Mouse (Mus musculus) small intestine, adult 2 months (tissue): ENCODE results near the gene Nudt19. TPM values are rescaled to one million over a fixed set of nuclear protein-coding genes. Genes with fewer than 3 reads are reported as not detected.

ENCODE experiments used
- H3K27ac ChIP-seq: fragments of 200-500 bp; 2 replicates; pipeline ENCODE4 v1.5.1; 2012; ENCODE audit warnings: low read depth, low read length, control low read depth, inconsistent platforms; ENCODE audit not compliant: insufficient read depth
- H3K27me3 ChIP-seq: fragments of 200-500 bp; 2 replicates; pipeline ENCODE4 v1.6.1; 2012; ENCODE audit warnings: mild to moderate bottlenecking, moderate library complexity, low read length, inconsistent platforms; ENCODE audit not compliant: control insufficient read depth, insufficient read depth
- H3K36me3 ChIP-seq: fragments of 200-500 bp; 2 replicates; pipeline ENCODE4 v1.6.1; 2012; ENCODE audit warnings: mild to moderate bottlenecking, low read length, control low read depth, inconsistent platforms; ENCODE audit not compliant: control insufficient read depth, insufficient read depth
- H3K4me1 ChIP-seq: fragments of 200-500 bp; 2 replicates; pipeline ENCODE4 v1.6.1; 2012; ENCODE audit warnings: low read length, inconsistent platforms, mixed read lengths; ENCODE audit not compliant: control insufficient read depth, insufficient read depth, insufficient read length
- H3K4me3 ChIP-seq: fragments of 200-500 bp; 2 replicates; pipeline ENCODE4 v1.5.1; 2012; ENCODE audit warnings: low read depth, mild to moderate bottlenecking, control low read depth, inconsistent platforms, low read length, moderate library complexity
- CTCF ChIP-seq: fragments of 200-500 bp; IDR thresholded peaks from 2 replicates; pipeline ENCODE4 v1.5.1; 2012; ENCODE audit warnings: low read depth, mild to moderate bottlenecking, control low read depth, inconsistent platforms, low read length, moderate library complexity, mixed read lengths; ENCODE audit not compliant: insufficient replicate concordance, insufficient read length; ENCODE audit errors: extremely low read depth
- POLR2A ChIP-seq: fragments of 200-500 bp; IDR thresholded peaks from 2 replicates; pipeline ENCODE4 v1.6.1; 2012; ENCODE audit warnings: low read depth, mild to moderate bottlenecking, control low read depth, inconsistent platforms, low read length, moderate library complexity
- WGBS: fragments of 180-500 bp; shearing (Covaris S2); methylation state at CpG from one replicate; pipeline ENCODE4 v1.1.7; 2018; 5-methylcytosine and 5-hydroxymethylcytosine counted together
- polyA plus RNA-seq: library from polyadenylated mRNA; depleted of rRNA; stranded (reverse); fragments of >200 nt; gene quantifications from 2 replicates; pipeline ENCODE4 v1.2.3, GENCODE M21; 2012; rRNA removed

Gene Nudt19
- polyA plus RNA-seq, result 51.8 and 60.5 TPM in 2 replicates

DNA sequence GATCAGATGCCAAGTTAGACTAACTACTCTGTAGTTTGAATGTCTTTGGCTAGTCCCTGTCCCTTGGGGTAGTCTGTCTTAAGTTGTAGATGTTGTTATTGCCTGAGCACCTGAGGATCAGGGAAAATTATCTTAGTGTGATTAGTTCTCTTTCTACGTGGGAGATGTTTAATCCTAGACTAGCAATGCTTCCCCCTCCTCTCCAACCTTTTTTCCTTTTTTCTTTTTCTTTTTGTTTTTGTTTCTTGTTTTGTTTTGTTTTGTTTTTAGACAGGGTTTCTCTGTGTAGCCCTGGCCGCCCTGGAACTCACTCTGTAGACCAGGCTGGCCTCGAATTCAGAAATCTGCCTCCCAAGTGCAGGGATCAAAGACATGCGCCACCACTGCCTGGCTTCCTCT is at the start of gene Nudt19:
Gene Nudt19, minus strand, starts transcription at position 100 of the 399 bp plus-strand sequence.
- peak within 1 kb of the TSS; percentile 96 for H3K27ac ChIP-seq
- H3K4me1 ChIP-seq, result peaks cover 20% of the 10 kb centered on the region
- H3K36me3 ChIP-seq, result 0 out of 2 replicates have a peak, but pooled peaks cover 2% of the 10 kb centered on the region
- TF ChIP-seq POLR2A (no peak), CTCF (no peak)
- 36% methylated on average over 4 of the region's 4 CpGs for WGBS
- peak within 1 kb of the TSS; percentile 72 for H3K4me3 ChIP-seq
- no peaks in the 10 kb centered on the region for H3K27me3 ChIP-seq

DNA sequence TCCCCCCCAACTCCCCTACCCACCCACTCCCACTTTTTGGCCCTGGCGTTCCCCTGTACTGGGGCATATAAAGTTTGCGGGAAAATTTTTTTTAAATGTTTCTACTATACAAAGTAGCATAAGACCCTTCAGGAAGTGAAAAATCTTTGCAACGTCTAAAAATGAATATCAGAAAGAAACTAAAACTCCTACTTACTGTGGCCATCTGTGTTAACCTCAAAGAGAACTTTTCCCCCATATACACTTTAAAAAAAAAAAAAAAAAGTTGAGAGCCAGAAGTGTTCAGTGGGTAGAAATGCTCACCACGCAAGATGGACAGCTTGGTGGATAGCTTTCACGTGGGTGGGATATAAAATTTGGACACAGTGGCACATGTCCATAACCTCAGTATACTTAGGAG is 46.7 kb upstream of the Nudt19 start:
- H3K4me3 ChIP-seq, result no peak overlapping the region
- H3K27ac ChIP-seq, result no peak overlapping the region
- no peaks in the 10 kb centered on the region for H3K4me1 ChIP-seq
- no peak for TF ChIP-seq POLR2A
- TF ChIP-seq CTCF, result no peak
- no peaks in the 10 kb centered on the region for H3K27me3 ChIP-seq
- WGBS, result 93% methylated on average over 5 of the region's 5 CpGs
- peaks cover 13% of the 10 kb centered on the region for H3K36me3 ChIP-seq

DNA sequence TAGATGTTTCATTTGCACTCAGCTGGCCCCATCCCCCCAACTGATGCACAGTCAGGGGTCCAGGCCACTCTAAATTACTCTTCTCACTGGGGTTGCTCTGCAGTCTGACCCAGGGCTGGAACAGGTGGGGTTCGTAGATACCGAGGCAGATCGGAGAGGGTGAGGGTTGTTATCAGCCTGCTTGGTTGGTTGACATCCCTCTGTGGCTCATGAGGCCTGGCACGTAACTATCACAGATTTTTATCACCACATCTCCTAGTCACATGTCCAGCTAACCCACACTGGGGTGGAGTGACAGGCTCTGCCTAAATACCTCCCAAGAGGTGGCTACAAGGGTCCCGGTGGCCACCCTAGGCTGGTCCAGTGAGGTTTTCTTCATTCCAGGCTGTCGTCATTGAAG is 45.0 kb upstream of the Nudt19 start:
- TF ChIP-seq POLR2A, result no peak
- no peak for TF ChIP-seq CTCF
- H3K4me1 ChIP-seq, result no peaks in the 10 kb centered on the region
- no peak overlapping the region for H3K27ac ChIP-seq
- 89% methylated on average over 6 of the region's 6 CpGs for WGBS
- no peak overlapping the region for H3K4me3 ChIP-seq
- H3K27me3 ChIP-seq, result no peaks in the 10 kb centered on the region
- peaks cover 9% of the 10 kb centered on the region for H3K36me3 ChIP-seq

DNA sequence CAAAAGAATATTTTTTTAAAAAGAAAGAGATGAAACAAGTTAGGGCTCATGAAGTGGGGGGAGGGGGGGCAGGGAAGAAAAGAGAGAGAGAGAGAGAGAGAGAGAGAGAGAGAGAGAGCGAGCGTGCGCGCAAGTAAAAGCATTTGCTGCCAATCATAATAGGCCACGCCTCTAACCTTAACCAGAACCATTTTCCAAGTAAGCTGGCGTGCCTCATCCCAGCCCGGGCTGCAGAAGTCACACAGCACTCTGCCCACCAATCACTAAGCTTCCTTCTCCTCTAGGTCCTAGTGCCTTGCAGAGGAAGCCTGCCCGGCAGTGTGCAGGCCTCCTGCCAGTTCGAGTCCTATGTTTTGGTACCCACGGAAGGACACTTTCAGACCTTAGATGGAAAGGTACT is 43.9 kb upstream of the Nudt19 start:
- 91% methylated on average over 10 of the region's 10 CpGs for WGBS
- TF ChIP-seq CTCF (no peak), POLR2A (no peak)
- Histone ChIP-seq H3K27me3 (no peaks in the 10 kb centered on the region), H3K27ac (no peak overlapping the region), H3K4me1 (no peaks in the 10 kb centered on the region), H3K36me3 (peaks cover 10% of the 10 kb centered on the region), H3K4me3 (no peak overlapping the region)

DNA sequence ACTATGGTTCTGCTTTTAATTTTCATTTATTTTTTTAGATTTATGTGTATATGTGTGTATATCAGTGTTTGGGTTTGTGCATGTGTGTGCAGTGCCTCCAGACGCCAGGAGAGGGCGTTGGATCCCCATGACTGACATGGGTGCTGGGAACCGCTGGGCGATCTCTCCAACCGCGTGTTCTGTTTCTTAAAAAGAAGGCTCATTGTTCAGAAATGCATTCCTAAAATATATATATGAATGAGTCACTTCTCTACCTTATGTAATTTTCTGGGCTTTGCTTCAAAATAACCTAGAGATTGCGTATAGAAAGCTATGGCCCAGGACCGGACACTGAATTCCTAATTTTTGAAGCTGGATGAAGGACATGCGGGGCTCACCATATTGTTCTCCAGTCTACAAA is 43.4 kb upstream of the Nudt19 start:
- TF ChIP-seq POLR2A, result no peak
- Histone ChIP-seq H3K36me3 (peaks cover 13% of the 10 kb centered on the region), H3K4me3 (no peak overlapping the region), H3K27ac (no peak overlapping the region), H3K4me1 (no peaks in the 10 kb centered on the region), H3K27me3 (no peaks in the 10 kb centered on the region)
- 94% methylated on average over 9 of the region's 9 CpGs for WGBS

DNA sequence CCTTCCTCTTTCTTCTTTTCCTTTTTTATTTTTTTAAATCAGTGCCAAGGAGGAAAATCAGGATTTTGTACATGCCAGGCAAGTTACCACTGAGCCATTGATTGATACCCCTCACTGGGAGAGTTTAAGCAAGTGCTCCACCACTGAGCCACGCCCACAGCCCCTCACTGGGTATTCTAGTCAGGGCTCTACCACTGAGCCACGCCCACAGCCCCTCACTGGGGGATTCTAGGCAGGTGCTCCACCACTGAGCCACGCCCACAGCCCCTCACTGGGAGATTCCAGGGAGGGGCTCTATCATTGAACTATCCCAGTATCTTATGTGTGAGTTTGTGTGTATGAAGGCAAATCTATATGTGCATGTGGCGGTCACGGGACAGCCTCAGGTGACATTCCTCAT is 38.2 kb upstream of the Nudt19 start:
- Histone ChIP-seq H3K27me3 (no peaks in the 10 kb centered on the region), H3K27ac (no peak overlapping the region), H3K36me3 (peaks cover 17% of the 10 kb centered on the region), H3K4me3 (no peak overlapping the region), H3K4me1 (no peaks in the 10 kb centered on the region)
- TF ChIP-seq CTCF, result no peak
- 91% methylated on average over 5 of the region's 5 CpGs for WGBS

DNA sequence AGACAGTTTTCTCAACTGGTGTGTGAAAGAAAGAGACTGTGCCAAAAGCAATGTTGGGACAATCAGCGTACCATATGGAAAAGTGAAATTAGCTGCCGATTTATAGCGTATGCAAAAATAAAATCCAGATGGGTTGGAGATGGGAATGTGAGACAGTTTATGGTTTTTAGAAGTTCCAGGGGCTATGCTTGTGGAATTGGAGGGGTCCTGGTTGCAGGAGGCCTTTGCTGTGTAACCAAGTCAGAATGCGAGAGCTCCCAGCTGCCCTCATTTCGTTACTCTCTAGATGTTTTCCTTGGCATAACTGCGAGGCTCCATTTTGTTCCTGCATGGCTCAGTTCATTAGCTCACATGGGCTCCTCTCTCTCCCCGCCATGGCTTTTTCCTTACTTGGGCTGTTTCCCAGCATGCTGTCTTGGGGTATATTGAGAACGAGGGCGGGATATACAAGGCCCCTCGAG is 34.7 kb upstream of the Nudt19 start:
- Histone ChIP-seq H3K27ac (no peak overlapping the region), H3K27me3 (no peaks in the 10 kb centered on the region), H3K36me3 (peaks cover 15% of the 10 kb centered on the region)

DNA sequence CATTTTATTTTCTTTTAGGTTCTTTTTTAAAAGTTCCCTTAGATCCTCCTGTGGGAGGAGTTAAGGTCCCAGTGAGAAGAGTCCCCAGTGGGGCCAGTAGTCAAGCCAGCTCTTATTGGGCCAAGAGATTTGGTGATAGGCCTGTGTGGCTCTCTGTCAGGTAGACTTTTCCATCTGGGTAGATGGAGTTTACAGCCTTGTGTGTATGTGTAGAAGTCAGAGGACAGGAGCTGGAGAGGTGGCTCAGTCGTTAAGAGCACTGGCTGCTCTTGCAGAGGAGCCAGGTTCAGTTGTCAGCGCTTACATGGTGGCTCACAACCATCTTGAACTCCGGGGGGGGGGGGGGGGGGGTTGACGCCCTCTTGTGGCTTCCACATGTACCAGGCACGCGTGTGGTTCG is 33.4 kb upstream of the Nudt19 start:
- whole genome bisulfite sequencing, result 74% methylated on average over 7 of the region's 7 CpGs
- H3K27ac ChIP-seq, result no peak overlapping the region
- H3K27me3 ChIP-seq, result peaks cover 7% of the 10 kb centered on the region
- peaks cover 4% of the 10 kb centered on the region for H3K4me1 ChIP-seq
- H3K36me3 ChIP-seq, result peaks cover 10% of the 10 kb centered on the region
- TF ChIP-seq CTCF (no peak), POLR2A (no peak)
- H3K4me3 ChIP-seq, result no peak overlapping the region

More for the DNA sequence above, 34.7 kb upstream of the Nudt19 start:
- Histone ChIP-seq H3K4me1 (peaks cover 3% of the 10 kb centered on the region), H3K4me3 (no peak overlapping the region)
- WGBS, result 94% methylated on average over 10 of the region's 10 CpGs
- TF ChIP-seq POLR2A, result no peak
- no peak for TF ChIP-seq CTCF
